Mouse (Mus musculus): ENCODE results near the gene Tbcel. TPM values are rescaled to one million over a fixed set of nuclear protein-coding genes. Genes with fewer than 3 reads are reported as not detected.

Gene Tbcel
- total RNA-seq (2015; ENCODE audit: low replicate concordance) = 23.8 and 31.9 TPM in 2 replicates
- total RNA-seq (2017; ENCODE audit: low replicate concordance) = 22.8 and 29.1 TPM in 2 replicates

DNA sequence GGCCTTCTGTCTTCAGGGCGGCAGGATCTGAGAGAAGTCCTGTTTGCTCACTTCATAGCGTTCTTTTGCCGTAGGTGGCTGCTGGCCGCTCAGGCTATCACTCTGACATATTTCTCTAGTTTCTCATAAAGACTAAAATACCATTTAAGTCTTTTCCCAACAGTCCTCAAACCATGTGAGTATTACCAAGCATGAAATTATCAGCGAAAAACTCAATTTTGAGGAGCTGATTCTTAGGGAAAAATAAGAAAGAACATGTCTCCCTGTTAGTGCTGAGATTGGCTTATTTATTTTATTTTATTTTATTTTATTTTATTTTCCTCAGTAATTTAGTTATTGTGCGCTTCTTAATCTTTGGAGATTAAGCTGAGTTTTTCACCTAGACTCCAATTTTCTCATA lies at the start of gene Tbcel:
Tbcel (minus strand) TSS at position 101 of the 400 bp plus-strand sequence.
- ATAC-seq (replicated peaks; ENCODE audit: low FRiP score, poor library complexity, severe bottlenecking) = no peak

DNA sequence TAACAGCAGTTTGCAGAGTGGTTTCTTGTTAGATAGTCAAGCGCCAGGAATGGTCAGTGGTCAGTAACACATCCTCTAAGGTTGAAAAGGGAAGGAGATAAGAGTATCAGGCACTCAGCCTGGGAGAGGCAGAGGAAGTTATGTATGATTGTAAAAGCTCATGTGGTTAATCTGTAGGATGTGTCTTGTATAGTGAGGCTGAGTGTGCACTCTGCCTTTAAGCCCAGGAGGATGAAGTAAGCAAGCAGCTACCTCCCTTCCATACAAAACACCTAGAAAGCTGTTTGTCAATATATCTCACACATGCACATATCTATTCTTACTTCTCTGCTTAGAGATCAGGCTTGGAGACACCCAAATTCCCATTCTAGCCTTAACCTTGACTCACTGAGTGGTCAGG lies 47.6 kb upstream of the Tbcel start:
- no peak for ATAC-seq (replicated peaks; ENCODE audit: low FRiP score, poor library complexity, severe bottlenecking)

DNA sequence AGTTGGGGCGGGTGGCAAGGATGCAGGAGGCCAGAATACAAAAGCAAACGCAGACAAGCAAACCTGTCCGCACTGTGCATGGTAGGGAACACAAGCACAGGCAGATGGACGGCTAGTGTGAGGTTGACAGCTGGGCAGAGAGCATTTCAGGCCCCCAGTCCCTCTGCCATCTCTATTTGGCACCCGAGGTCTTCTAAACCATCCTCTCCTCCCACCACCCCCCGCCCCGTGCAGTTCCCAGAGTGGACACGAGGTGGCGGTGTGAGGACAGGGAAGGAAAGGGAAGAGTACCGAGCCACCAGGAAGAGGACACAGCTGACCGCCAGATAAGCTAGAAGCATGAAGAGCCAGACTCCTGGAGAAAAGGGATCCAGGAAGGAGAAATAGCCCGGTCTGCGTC lies 42.5 kb upstream of the Tbcel start:
- ATAC-seq (replicated peaks; ENCODE audit: low FRiP score, poor library complexity, severe bottlenecking) = no peak

DNA sequence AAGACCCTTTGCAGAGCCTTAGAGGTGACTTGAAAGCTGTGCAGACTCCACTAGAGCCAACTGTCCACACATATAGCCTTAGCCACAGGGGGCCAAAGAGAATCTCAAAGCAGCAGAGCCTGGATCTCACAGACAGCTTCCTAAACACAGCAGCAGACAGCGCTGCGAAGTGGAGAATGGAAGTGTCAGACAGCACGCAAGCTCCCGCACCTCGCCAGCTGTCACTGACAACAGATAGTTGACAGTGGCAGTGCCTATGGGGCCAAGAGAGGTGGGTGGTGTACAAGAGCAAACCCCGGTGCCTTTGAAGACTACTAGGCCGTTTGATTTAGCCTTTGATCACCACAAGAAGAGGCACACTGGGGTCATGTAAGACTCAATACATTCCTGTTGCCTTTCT lies 41.4 kb upstream of the Tbcel start:
- no peak for ATAC-seq (replicated peaks; ENCODE audit: low FRiP score, poor library complexity, severe bottlenecking)

DNA sequence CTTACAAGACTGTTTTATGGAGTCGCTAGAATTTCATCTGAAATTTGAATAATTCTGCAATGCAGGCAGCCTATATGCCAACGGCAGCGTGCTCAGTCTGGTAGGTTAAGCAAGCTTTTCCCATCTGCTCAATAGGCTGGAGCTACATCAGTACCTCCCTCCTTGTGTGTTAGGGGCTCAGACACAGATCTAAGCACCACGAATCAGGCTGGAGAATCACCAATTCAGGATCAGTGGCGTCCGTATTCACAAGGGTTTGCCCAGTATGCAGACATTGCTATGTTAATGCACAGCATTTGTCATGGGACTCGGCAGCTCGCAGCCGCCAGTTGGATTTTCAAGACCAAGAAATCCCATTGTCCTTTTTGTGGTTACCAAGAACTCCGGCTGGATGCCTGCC lies 36.9 kb upstream of the Tbcel start:
- no peak for ATAC-seq (replicated peaks; ENCODE audit: low FRiP score, poor library complexity, severe bottlenecking)

DNA sequence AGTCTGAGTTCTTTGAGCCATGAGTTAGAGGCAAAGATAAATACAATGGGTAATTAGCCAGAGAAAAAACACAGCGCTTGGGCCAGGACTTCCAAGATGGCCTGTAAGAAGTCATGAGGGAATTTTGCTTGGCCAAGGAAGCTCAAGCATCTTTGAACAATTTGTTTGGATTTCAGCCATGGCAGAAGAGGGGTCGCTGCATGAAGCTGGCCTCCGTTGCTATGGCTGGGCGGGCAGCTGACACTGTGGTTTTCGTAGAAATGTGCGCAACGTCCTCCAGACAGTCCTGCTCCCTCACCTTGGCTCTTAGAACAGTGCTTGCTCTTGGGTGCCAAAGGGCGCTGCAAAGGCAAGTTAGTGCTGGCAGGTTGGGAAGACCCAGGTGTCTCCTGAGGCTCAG lies 25.9 kb upstream of the Tbcel start:
- ATAC-seq (replicated peaks; ENCODE audit: low FRiP score, poor library complexity, severe bottlenecking) = no peak

DNA sequence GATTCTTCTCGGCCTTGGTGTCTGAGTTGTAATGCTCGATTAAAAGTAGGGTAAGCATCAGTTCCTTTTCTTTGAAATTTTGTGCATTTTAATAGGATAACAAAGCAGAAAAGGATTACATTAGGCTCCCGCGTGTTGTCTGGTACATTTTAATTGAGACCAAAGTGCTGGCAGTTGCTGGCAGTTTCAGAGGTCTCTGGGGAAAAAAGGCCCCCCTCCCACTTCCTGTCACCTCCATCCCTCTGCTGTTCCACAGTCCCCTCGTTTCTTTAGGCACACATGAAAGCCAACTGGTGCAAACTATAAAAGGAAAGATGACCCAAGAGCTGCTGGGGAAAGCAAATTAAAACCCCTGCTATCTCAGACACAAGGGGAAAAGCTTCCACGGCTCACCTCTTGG lies 25.4 kb upstream of the Tbcel start:
- ATAC-seq (replicated peaks; ENCODE audit: low FRiP score, poor library complexity, severe bottlenecking) = no peak

DNA sequence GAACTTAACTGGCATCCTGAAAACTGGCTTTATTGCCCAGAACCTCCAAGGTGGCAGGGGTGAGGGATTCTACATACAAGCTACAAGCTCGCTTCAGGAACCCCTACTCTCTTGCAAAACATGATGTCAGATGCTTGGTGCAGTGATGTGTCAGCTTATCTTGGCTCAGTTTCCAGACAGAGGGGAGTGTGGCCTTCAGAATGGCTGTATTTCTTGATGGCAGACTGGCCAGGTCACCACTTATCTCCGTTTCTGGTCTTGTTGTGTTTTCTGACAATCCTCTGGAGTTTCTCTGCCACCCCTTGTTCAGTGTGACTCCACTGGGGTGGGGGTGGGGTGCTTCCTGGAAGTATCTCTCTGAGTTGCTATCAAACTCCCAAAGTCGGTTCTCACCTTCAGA lies 24.3 kb upstream of the Tbcel start:
- ATAC-seq (replicated peaks; ENCODE audit: low FRiP score, poor library complexity, severe bottlenecking) = no peak

DNA sequence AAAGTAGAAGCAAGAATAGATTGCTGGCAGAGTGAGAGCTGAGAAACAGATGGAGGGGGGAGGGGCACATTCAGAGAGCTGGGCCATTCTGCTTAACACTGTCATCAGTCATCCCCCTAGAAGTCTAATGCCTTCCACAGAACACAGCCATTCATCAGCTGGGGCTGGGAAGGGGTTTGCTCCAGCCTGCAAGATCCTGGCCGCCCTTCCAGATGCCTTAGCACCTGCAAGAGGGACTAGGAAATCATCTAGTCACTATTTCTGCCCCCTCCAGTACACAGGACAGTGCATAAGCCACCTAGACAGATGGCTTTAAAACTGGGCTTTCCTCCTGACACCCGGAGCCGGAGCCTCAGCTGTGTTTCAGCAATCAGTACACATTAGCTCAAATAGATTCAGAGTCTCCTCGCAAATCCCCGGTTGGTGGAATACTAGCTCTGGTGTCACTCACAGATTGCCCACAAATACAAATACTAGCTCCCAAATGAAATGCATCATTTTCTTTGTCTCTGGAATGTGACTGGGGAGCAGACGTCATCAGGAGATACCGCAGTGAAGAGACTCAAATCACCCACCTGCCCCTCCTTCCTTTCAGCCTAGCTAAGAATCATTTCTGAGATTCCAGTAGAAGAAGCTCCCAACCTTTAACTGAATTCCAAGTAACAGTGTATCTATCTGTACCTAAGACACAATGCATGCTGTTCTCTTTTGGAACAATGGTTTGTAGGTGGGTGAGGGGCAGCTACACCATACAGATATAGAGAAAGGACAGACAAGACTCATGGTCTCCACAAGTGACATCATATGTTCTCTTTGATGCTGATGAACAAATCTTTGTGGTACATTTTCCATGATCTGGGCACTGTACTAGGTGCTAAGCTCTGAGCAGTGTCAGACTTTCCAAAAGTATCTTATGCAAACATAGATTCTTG lies 22.9 kb upstream of the Tbcel start:
- no peak for ATAC-seq (replicated peaks; ENCODE audit: low FRiP score, poor library complexity, severe bottlenecking)

DNA sequence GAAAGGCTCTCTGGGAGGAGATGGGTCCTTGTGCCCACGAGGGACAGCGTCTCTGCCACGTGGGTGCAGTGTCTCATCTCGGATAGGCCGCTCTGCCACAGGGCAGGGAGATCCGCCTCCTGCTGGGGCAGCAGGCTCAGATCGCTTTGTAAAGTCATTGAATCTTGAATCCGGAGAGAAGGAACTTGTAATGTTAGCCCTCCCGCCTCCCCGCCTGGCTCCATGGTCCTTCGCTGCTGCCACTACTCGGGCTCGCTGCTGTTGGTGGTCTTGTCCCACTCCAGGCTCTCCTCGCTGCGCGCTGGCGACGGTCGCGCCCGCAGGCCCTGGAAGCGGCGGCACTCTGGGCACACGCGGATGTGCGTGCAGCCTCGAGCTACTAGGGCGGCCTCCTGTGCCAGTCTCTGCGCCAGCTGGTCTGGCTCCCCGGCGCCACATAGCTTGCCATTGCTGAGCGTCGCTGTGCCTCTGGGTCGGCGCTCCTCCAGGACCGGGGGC lies 13.0 kb upstream of the Tbcel start:
- ATAC-seq (replicated peaks; ENCODE audit: low FRiP score, poor library complexity, severe bottlenecking) = no peak

DNA sequence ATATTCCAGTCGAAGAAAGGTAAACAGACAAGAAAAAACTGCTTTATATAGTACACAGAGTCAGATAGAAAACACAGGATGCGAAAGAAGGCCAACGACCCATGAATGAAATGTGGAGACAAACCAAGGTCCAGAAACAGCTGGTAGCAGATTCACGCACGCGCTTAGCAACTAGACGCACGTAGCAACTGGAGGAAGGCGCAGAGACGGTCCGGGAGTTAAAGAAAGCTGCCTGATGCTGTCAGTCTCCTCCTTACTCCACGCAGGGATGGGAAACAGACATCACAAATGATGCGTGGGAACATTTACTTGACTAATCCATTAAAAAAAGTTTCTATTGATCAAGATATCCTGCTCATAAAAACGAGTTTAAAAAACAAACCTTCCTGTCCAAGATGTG lies 10.6 kb upstream of the Tbcel start:
- ATAC-seq (replicated peaks; ENCODE audit: low FRiP score, poor library complexity, severe bottlenecking) = no peak

DNA sequence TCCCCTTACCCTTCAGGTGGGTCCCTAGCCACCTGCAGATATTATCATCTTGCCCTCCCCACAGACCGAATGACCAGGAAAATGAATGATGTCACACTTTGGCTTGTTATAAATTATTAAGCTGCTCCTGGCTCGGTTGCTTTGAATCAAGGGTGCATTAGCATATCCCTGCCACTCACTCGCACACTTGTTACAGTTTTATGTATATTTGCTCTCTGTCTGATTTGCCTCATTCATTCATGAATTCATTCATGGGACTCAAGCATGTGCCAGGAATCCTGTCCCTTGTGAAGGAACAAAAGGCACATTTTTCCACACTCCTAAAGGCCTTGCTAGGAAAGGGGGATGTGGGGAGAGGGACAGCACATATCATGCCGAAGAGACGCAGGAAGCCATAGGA lies 5.5 kb upstream of the Tbcel start:
- no peak for ATAC-seq (replicated peaks; ENCODE audit: low FRiP score, poor library complexity, severe bottlenecking)

DNA sequence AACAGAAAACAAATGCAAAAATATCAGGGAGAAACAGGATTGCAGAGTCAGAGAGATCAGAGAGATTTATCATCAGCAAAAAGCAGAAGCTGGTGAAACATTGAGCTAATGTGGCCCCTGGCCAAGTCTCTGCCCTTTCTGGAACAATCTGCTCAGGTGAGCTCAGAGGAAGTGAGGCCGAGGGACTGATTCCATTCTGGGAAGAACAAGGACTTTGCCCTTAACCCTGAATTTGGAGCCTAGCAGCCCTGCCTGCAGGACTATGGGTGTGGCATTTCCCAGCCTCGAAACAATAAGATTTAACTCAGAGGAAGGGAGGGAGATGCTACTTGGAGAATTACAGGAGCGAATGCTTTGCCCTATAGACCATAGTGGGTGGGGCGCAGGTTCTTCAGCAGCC lies 4.7 kb upstream of the Tbcel start:
- no peak for ATAC-seq (replicated peaks; ENCODE audit: low FRiP score, poor library complexity, severe bottlenecking)

DNA sequence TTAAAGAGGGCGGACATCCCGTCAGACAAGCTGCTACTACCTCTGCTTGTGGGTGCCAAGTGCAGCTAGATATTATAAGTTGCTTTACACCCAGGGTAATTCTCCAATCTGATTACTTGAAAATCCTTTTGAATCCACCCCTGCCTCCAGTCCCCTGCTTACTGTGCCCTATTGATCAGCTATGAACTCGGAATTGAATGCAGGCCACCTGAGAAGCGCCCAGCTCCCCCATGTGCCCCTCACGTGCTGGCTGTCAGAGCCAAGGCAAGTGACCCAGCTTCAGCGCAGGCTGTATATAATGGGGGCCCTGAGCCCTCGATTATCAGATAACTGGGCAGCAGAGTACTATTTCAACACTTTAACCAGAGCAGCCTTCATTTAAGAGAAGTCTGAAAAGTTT lies 626 bp upstream of the Tbcel start:
- no peak for ATAC-seq (replicated peaks; ENCODE audit: low FRiP score, poor library complexity, severe bottlenecking)

DNA sequence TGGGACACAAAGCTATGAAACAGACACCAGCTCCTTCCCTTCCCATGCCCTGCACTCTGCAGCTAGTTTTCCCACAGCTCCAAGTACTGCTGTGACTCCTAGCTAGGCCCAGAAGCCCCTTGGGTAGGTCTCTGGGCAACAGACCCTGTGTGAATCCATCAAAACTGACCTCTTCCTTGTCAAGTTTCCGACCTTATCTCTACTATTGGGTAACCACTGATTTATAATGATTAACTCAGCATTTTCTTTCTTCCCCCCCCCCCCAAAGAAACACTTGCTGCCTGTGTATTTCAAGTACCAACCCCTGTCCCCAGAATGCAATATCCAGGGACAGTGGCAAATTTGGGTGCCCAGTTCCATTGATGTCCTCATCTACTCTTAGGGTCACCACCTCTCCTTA lies 587 bp downstream of the Tbcel start:
- no peak for ATAC-seq (replicated peaks; ENCODE audit: low FRiP score, poor library complexity, severe bottlenecking)

DNA sequence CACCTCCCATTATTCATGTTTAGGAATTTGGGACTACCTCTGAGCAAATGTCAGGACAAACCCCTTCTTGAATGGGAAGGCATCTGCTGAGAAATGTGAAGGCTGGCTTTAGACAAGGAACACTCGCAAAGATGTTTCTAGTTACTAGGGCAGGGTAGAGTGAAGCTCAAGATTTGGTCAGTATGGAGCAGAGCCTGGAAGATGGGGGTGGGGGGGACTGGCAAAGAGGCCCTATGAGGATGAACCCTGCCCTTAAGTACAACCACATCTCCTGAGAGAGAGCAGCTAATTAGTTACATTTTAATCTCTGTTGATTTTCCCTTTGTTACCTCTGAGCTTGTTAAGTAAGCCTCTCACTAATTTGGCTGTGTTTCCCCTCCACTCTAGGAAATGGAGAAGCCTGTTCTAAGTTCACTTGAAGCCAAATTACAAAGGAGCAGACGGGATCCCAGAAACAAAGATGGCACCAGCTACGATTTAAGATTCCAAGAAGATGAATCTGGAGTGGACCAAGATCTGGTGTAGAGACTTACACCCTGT lies 2.6 kb downstream of the Tbcel start:
- ATAC-seq (replicated peaks; ENCODE audit: low FRiP score, poor library complexity, severe bottlenecking) = no peak

DNA sequence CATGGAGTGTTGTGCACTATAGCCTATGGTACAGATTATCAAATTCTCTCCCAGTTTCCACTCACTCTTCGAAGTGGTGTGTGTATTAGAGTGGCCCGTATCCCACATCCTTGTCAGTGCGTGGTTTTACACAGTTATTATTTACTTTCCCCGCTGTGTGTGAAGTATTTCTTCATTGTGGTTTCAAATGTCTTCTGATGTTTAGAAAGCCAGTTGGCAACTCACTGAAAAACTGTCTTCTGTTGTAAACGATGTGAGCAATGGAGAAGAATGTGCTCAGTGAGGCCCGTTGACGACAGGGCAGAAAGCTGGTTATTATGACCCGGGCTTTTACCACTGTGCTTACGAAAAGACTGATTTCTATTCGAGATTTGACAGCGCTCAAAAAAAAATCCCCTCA lies 3.0 kb downstream of the Tbcel start:
- no peak for ATAC-seq (replicated peaks; ENCODE audit: low FRiP score, poor library complexity, severe bottlenecking)

DNA sequence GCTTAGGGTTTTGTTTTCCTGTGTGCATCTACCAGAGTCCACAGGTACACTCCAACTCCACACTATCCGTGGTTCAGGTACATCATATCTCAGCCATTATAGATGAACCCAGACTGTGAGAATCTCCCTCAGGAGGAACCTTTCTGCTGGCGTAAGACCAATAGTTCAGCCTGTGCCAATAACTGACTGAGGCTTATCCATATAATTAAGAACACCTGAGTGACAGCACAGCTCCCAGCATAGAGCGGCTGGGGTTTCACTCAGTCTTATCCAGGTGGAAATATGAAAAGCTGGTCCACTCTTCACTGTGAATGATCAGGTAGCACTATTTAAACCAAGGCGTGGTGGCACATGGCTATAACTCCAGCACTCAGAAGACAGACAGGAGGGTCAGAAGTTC lies 3.9 kb downstream of the Tbcel start:
- ATAC-seq (replicated peaks; ENCODE audit: low FRiP score, poor library complexity, severe bottlenecking) = no peak

DNA sequence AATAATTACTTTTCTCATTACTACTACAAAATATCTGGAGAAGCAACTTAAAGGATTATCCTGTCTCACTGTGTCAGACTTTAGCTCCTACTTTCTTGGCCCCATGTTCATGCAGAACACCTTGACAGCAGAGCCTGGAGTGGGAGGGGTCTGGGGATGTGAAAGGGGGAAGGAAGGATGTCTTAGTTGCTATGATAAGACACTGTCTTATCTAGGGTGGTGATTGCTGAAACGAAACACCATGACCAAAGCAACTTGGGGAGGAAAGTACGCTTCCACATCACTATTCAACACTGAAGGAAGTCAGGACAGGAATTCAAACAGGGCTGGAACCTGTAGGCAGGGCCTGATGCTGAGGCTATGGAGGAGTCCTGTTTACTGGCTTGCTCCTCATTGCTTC lies 11.3 kb downstream of the Tbcel start:
- no peak for ATAC-seq (replicated peaks; ENCODE audit: low FRiP score, poor library complexity, severe bottlenecking)

DNA sequence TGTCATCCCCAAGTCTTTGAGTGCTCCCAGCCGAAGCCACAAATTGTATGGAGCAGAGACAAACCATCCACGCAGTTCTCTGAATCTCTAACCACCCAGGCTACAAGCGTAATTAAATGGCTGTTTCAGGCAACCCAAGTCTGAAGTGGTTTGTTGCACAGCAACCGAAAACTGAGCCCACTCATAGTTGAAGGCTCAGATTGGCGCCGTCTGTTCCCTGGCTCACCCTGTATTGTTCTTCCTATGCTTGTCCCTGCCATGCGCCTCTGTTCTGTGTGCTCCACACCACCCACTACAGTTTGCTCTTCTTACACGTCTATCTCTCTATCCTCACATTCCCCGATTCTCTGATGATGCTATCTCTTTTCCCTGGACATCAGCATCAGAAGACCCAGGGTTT lies 15.8 kb downstream of the Tbcel start:
- no peak for ATAC-seq (replicated peaks; ENCODE audit: low FRiP score, poor library complexity, severe bottlenecking)

DNA sequence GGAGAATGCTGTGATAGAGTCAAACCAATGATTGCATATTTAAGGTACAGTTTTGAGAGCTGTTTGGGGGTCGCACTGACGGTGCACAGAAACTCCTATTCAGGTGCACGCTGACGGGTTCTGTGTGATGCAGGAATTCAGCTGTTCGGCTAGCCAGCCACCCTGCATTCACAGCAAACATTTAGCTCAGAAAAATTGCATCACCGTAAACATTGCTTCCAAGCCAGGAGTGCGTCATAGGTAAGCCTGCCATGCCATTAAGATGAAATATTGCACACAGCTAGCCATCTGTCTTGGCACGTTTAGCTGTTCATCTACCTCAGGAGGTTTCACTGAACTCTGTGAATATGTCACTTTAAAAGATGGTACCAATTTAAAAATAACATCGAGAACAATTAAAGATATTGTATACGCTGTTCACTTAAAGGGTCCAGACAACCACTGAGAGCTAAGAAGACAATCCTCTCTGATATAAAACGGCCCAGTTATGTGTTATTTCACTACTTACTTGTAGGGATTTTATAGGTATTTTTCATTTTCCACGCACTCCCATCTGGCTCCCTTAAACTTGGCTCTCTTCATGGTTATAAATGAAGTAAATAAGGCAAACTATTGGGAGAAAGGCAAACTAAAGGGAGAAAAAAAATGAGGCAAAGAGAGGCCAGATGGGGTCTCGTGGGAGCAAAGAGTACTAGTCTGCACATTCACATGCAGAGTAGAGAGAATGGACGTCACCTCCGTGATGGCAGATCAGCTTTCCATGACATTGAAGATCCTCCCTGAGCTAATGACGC lies 16.8 kb downstream of the Tbcel start:
- ATAC-seq (replicated peaks; ENCODE audit: low FRiP score, poor library complexity, severe bottlenecking) = no peak

Measured in erythroid progenitor cell, adult 5-6 weeks (primary cell).